Mouse (Mus musculus) kidney, adult 18-20 months (tissue): ENCODE measurements around the gene Dvl2.
A peak's percentile ranks its signal among the peaks of the same experiment; 100 is the strongest.
"Not testable (repeated sequence)": the region's sequence is repeated elsewhere in the genome, so short reads cannot be mapped to it uniquely, and the experiment has no call there.

ENCODE experiments used
- DNase-seq: peaks from one replicate; pipeline ENCODE4 v3.0.0; 2021

Gene Dvl2

GRCm38 (mm10) chr11:70000396-70000898 is at the start of gene Dvl2:
Dvl2 (plus strand) TSS chr11:70000595.
- peak; percentile 89 for DNase-seq

DNA sequence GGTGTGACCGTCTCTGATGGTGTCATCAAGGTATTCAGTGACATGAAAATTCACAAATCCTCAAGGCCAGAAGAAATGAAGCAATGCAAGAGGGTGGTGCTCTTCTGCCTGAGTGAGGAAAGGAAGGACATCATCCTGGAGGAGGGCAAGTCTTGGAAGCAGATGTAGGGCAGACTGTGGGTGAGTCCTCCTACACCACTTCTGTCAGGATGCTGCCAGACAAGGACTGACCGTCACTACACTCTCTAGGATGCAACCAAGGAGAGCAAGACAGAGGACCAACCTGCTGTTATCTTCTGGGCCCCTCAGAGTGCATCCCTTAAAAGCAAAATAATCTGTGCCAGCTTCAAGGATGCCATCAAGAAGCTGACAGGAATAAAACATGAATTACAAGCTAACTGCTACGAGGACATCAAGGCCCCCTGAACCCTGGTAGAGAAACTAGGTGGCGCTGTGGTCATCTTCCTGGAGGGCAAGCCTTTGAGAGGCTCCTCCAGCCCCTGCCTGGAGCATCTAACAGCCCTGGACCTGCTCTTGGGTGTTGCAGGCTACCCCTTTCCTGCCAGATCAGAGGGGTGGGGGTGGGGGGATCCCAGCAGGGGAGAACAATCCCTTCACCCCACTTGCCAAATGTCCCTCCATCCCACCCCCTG is 49.5 kb upstream of the Dvl2 start:
- no peak for DNase-seq

DNA sequence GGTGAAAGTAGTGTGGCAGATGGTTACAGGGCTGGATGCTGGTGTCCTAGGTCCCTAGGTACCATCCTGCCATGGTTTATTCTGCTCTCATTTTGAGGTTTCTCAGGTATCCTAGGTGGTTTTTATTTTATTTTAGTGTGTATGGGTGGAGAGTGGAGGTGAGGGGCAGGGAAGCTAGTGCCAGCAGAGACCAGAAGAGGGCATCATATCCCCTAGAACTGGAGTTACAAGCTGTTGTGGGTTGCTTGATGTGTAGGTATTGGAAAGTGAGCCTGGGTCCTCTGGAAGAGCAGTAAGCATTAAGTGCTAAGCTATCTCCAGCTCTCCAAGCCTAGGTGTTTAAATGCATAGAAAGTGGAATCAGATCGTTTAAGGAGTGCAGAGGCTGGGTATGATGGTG is 48.1 kb upstream of the Dvl2 start:
- DNase-seq, result no peak

DNA sequence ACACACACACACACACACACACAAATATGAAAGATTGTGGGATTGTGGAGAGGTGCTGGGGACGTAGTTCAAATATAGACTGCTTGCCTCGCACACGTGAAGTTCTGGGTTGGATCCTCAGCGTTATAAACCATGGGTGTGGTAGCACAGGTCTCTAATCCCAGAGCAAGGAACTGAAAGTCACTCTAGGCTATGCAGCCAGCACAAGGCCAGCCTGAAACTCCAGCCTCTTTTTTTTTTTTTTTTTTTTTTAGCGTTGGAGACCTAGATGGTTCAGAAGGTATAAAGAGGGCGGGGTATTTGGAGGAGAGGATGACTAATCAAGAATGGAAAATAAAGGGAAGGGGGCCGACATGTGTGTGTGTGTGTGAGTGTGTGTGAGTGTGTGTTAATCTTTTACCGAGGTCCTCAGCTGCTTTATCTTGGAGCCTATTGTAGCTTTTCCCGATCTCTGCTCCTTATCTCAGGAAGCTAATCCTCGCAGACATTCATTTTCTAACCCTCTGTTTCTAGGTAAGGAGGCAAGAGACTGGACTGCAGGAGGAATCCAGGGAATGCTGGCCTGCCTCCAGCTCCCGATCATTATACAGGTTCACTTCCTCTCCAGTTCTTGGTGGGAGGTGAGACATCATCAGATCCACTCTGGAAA is 47.0 kb upstream of the Dvl2 start:
- DNase-seq, result no peak

- not testable (repeated sequence) for DNase-seq
Observed at GRCm38 (mm10) chr11:69955618-69956017, 44.8 kb upstream of the Dvl2 start.

DNA sequence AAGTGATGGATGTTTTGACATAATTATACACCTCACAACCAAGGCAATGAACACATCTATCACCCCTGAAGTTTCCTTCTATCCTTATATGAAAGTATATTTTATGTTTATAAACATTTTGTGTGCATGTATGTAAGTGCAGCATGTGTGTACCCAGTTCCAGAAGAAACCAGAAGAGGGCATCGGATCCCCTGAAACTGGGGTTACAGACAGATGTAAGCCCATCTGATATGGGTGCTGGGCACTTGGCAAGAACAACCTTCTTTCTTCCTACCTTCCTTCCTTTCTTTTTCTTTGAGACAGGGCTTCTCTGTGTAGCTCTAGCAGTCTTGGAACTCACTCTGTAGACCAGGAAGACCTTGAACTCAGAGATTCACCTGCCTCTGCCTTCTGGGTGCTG is 44.2 kb upstream of the Dvl2 start:
- no peak for DNase-seq

DNA sequence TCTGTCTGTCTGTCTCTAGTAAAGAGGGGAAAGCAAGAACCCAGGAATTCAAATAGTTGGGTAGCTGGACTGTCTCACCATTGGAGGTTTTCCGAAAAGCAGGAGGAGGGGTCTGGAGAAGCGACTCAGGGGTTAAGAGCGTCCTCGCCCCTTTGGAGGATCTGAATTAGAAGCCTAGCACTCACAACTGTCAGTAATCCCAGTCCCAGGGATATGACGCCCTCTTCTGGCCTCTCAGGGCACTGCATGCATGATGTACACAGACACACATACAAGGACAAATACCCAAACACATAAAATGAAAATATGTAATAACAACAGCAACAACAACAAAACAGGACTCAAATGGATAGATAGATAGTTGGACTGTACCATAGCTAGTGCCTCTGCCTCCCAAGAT is 39.8 kb upstream of the Dvl2 start:
- no peak for DNase-seq

GRCm38 (mm10) chr11:69961841-69962240 is 38.6 kb upstream of the Dvl2 start:
- DNase-seq, result no peak

DNA sequence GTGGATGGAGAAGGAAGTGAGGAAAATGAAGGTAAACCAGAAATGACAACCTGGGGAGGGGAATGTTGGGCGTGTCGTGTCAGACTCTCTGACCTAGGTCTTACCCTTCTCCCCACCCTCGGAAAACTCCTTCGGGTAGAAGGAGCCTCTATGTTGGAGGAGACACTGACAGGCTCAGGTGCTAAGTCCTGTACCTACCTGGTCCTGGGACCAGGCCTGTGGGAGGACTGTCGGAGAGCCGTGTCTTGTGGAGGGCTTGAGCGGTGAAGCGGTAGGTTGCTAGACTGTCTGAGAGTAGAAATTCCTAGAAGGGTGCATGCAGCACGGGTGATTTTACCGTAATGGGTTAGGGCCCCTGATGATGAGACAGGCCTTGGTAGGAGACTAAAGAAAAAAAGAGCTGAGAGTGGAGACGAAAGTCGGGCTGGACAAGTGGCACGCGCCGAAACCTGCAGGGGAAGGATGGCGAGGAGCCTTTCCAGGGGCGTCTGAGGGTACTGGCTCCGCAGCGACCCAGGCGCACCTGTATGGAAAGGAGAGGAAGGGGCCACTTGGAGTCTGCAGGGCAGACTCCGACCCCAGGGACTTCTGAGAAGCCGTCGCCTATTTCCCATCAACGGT is 35.6 kb upstream of the Dvl2 start, which contains the start of gene Cldn7:
TSS of gene Cldn7 (plus strand) at position 130 of the 621 bp plus-strand sequence.
- DNase-seq, result no peak

DNA sequence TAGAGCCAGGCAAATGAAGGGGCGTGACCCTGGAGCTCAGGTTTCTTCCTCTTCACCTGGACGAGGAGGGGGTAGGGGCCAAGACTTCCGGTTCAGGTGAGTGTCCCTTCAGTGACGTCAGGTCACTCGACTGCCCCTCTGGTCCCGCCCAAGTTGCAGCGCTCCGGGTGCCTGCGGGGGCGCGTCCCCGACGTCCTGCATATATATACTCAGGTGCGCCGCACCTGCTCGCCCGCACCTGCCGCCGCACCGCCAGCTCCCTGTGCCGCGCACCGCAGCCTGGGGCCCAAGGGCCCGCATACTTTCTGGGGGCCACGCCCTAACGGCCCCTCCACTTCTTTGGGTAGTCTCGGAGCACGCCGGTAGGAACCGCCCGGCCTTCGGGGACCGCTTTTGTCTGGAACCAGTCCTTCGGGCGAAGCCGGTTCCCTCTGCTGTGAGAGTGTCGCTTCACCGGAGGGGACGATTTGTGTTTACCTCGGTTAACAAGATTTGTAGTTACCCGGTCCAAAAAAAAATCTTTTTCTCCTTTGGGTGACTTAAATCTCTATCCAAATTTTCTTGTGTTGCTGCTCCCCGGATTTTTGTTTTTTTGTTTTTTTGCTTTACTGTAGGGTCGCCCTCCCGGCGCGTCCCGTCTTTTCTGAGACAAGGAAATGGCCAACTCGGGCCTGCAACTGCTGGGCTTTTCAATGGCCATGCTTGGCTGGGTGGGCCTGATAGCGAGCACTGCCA is 35.0 kb upstream of the Dvl2 start:
- DNase-seq, result peak; percentile 69

- peak; percentile 60 for DNase-seq
Observed at GRCm38 (mm10) chr11:69966006-69966859, 34.2 kb upstream of the Dvl2 start.

GRCm38 (mm10) chr11:69966860-69967517 is 33.4 kb upstream of the Dvl2 start:
- no peak for DNase-seq

GRCm38 (mm10) chr11:69968793-69969192 is 31.6 kb upstream of the Dvl2 start:
- DNase-seq, result no peak

GRCm38 (mm10) chr11:69970222-69970621 is 30.2 kb upstream of the Dvl2 start:
- DNase-seq, result no peak

GRCm38 (mm10) chr11:69970775-69971174 is 29.6 kb upstream of the Dvl2 start:
- DNase-seq, result no peak

DNA sequence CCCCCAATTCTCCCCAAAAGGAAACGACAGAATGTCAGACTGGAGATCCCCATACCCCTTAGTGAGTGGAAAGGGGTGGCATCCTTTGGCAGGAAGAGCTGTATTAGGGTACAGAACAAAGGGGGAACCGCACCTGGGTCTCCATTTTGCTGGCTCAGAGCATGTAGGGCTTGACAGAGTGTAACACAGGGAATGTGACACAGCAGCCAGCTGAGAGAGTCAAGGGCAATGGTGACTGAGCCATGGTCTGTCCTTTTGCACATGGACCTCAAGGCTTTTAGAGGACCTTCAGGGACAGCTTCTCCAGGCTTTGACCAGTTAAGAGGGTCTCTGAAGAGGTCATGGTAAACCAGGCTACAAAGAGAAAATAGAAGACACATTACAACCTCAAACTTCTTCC is 25.5 kb upstream of the Dvl2 start:
- DNase-seq, result no peak

DNA sequence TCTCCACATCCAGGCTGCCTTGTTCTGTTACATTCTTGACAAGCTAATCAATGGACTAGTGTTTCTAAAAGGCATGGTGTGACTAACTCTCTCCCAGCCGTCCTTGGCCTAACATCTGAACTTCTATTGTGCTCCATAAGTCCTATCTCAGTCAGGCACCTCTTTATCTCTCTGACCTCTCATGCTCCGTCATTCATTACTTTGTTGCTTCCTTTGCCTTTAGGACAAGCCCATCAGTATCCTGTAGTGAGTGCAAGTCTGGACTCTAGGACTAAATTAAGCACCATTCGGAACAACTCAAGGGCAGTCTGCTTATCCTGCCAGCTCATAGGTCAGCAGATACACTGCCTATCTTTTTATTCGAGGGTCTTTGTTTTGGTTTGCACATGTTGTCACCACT is 24.1 kb upstream of the Dvl2 start:
- no peak for DNase-seq

DNA sequence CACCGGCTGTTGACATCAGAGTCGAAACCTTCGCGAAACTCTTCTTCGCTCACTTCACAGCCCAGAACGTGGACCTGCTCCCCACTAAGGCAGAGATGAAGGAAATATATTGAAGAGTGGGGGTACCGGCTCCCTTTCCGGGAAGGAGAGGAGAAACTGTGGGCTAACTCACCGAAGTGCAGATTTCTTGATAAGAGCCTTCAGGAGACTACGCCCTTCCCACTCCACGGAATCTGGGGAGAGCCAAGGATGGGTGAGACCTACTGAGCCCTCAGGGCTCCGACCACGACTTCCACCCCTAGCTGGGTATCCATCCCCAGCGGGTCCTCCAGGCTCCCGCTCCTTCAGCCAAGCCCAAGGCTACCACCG is 20.6 kb upstream of the Dvl2 start:
- no peak for DNase-seq

DNA sequence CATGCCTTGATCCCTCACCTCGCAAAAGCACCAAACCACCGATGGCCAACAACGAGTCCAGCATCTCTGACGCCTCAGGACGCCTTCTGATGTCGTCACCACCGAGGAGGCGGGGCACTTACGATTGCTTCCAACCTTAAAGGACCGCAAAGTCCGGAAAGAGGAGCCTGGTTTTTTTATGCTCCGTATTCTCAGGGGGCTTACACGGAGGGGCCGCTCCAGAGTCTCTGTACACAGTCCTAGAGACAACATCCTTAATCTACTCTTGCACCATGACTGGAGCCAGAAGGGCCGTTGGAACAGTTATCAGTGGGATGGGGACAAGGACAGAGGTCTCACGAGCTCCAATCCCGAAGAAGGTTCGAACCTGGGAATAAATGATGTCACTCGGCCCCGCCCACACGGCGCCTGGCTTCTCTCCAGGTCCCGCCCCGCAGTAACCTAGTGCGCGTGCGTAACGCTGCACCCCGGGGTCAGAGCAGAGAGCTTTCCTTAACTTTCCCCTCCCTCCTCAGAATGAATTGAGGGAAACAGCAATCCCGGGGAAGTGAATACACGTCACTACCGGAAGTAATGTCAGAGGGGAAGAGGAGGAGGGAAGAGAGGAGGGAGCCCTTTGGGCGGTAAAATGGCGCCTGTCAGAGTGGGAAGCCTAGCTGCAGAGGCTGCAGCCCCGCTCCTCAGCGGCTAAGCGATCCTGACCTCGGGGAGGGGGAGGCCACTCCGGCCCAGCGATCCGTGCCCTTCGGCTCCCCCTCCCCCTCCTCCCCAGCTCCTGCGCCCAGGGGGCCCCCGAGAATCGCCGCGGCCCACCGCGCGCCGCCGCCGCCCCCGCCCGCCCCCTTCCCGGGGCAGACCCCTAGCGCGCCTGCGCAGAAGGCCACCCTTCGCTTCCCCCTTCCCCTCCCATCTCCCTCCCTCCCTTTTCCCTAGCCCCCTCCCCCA is 19.9 kb upstream of the Dvl2 start:
- peak; percentile 100 for DNase-seq

- DNase-seq, result no peak
Observed at GRCm38 (mm10) chr11:69981141-69981762, 19.1 kb upstream of the Dvl2 start, which contains the start of gene Ctdnep1. Ctdnep1 (plus strand) TSS chr11:69981156.
